Mouse (Mus musculus) small intestine, adult 2 months (tissue): ENCODE results near the gene Ceacam15.
"Not testable (repeated sequence)": the region's sequence is repeated elsewhere in the genome, so short reads cannot be mapped to it uniquely, and the experiment has no call there.

Source experiments
- CTCF ChIP-seq: fragments of 200-500 bp; IDR thresholded peaks from 2 replicates; pipeline ENCODE4 v1.5.1; 2012; ENCODE audit warnings: low read depth, mild to moderate bottlenecking, control low read depth, inconsistent platforms, low read length, moderate library complexity, mixed read lengths; ENCODE audit not compliant: insufficient replicate concordance, insufficient read length; ENCODE audit errors: extremely low read depth
- POLR2A ChIP-seq: fragments of 200-500 bp; IDR thresholded peaks from 2 replicates; pipeline ENCODE4 v1.6.1; 2012; ENCODE audit warnings: low read depth, mild to moderate bottlenecking, control low read depth, inconsistent platforms, low read length, moderate library complexity

GRCm38 (mm10) chr7:16674699-16675098 lies 806 bp downstream of the Ceacam15 start:
- TF ChIP-seq POLR2A, CTCF: not testable (repeated sequence)
